In the genomic region with DNA sequence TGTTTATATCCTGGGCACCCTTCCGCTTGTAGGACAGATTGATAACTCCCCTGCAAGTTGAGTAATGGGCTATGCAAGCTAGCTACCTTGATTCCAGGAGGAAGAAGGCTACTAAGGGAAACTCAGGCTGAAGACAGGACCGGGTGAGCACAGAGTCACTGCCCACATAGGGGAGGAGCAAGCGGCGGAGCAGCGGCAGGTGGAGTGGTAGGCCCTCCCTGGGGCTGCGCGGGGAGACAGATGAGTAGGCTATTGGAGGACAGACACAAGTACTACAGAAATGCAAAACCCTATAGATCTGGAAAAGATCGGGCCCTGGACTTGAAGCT, we compare ENCODE assay signal across 8 mouse cellular contexts. TPM values are rescaled to one million over a fixed set of nuclear protein-coding genes. Genes with fewer than 3 reads are reported as not detected.
A peak's percentile ranks its signal among the peaks of the same experiment; 100 is the strongest.
DNase-seq lines count a peak whose midpoint lies in the region; ATAC-seq and TF ChIP-seq lines count a peak whose summit lies in the region.

No protein-coding gene starts in this region.

- DNase-seq in cerebellum, adult 18-20 months: no peak
- no peak for DNase-seq in Patski (ENCODE audit: low read depth, low spot score)
- peak; percentile 57 for DNase-seq in lung, postnatal 0 days (ENCODE audit: low spot score)
- peak; percentile 19 to 42 for DNase-seq in spleen, adult 2 months (ENCODE audit: low read depth in 1 of 2, low spot score in 2 of 2)
- no peak for DNase-seq in frontal cortex, postnatal 10 days (ENCODE audit: low spot score in 2 of 2)

- peak overlapping the region; percentile 41 for H3K4me3 ChIP-seq in forebrain, embryonic 13.5 days
- H3K4me3 ChIP-seq in kidney, embryonic 14.5 days (ENCODE audit: low read length): peak overlapping the region; percentile 41
- H3K4me3 ChIP-seq in lung, postnatal 0 days (ENCODE audit: low read depth, low read length): peak overlapping the region; percentile 45
- H3K4me3 ChIP-seq in spleen, adult 2 months (ENCODE audit: extremely low read depth, insufficient read depth, insufficient read length): peak overlapping the region; percentile 72

- H3K9me3 ChIP-seq in forebrain, embryonic 13.5 days (replicated peaks): no peaks in the 10 kb centered on the region
- no peaks in the 10 kb centered on the region for H3K9me3 ChIP-seq in kidney, embryonic 14.5 days (ENCODE audit: control insufficient read depth, low read length)
- H3K9me3 ChIP-seq in lung, postnatal 0 days (ENCODE audit: low read length): no peaks in the 10 kb centered on the region

- TF ChIP-seq POLR2A in spleen, adult 2 months (IDR thresholded peaks at IDR 0.05; ENCODE audit: low read depth, low read length): no peak

- peak; percentile 10; the same call in 1 of the 2 replicates for ATAC-seq in cerebellum, adult (ENCODE audit: insufficient number of reproducible peaks, low FRiP score, low TSS enrichment)
- ATAC-seq in Patski: peak; percentile 44
- peak; percentile 70 for ATAC-seq in forebrain, embryonic 13.5 days
- peak; percentile 87 for ATAC-seq in kidney, embryonic 14.5 days (ENCODE audit: low FRiP score, low TSS enrichment)
- peak; percentile 89 for ATAC-seq in lung, postnatal 0 days

- no peak for TF ChIP-seq EP300 in lung, postnatal 0 days (IDR thresholded peaks at IDR 0.05)

- H3K27me3 ChIP-seq in Patski: peaks cover 3% of the 10 kb centered on the region
- H3K27me3 ChIP-seq in forebrain, embryonic 13.5 days: peaks cover 7% of the 10 kb centered on the region; the same call in 1 of the 2 replicates
- no peaks in the 10 kb centered on the region for H3K27me3 ChIP-seq in kidney, embryonic 14.5 days (ENCODE audit: control insufficient read depth, insufficient read depth, low read length)
- H3K27me3 ChIP-seq in lung, postnatal 0 days (replicated peaks; ENCODE audit: insufficient read depth, low read length): no peaks in the 10 kb centered on the region
- H3K27me3 ChIP-seq in spleen, adult 2 months (ENCODE audit: control insufficient read depth, insufficient read depth, low read length): no peaks in the 10 kb centered on the region

- POLR2A ChIA-PET in Patski (lab: Charles Lee): no interaction called here

- no peaks in the 10 kb centered on the region for H3K36me3 ChIP-seq in forebrain, embryonic 13.5 days (ENCODE audit: poor library complexity, severe bottlenecking)
- H3K36me3 ChIP-seq in kidney, embryonic 14.5 days (ENCODE audit: control insufficient read depth, insufficient read depth, low read length): no peaks in the 10 kb centered on the region
- H3K36me3 ChIP-seq in lung, postnatal 0 days (ENCODE audit: insufficient read depth, low read length): no peaks in the 10 kb centered on the region
- no peaks in the 10 kb centered on the region for H3K36me3 ChIP-seq in spleen, adult 2 months (ENCODE audit: control insufficient read depth, insufficient read depth, low read length)

- CTCF ChIA-PET in Patski (lab: Charles Lee): no interaction called here

- H3K4me2 ChIP-seq in forebrain, embryonic 13.5 days: peak overlapping the region; percentile 80
- H3K4me2 ChIP-seq in kidney, embryonic 14.5 days (replicated peaks; ENCODE audit: low read depth, low read length): peak overlapping the region; percentile 74
- peak overlapping the region; percentile 70 for H3K4me2 ChIP-seq in lung, postnatal 0 days (replicated peaks; ENCODE audit: low read depth, low read length)

- TF ChIP-seq CTCF in Patski (IDR thresholded peaks at IDR 0.05): no peak
- TF ChIP-seq CTCF in lung, postnatal 0 days (IDR thresholded peaks at IDR 0.05): no peak
- TF ChIP-seq CTCF in spleen, adult 2 months (IDR thresholded peaks at IDR 0.05; ENCODE audit: extremely low read depth, insufficient read depth, insufficient read length, insufficient replicate concordance): no peak

- H3K27ac ChIP-seq in forebrain, embryonic 13.5 days: no peak overlapping the region
- no peak overlapping the region for H3K27ac ChIP-seq in kidney, embryonic 14.5 days (ENCODE audit: low read depth, low read length)
- no peak overlapping the region for H3K27ac ChIP-seq in lung, postnatal 0 days (ENCODE audit: low read length)
- peak overlapping the region; percentile 92 for H3K27ac ChIP-seq in spleen, adult 2 months (ENCODE audit: insufficient read depth, low read length)

- WGBS in forebrain, embryonic 13.5 days: 8% methylated on average over 8 of the region's 8 CpGs
- 5% methylated on average over 8 of the region's 8 CpGs for WGBS in kidney, embryonic 14.5 days
- WGBS in lung, postnatal 0 days: 4% methylated on average over 8 of the region's 8 CpGs
- 9% methylated on average over 8 of the region's 8 CpGs for WGBS in spleen, adult 2 months

- peak overlapping the region; percentile 58 for H3K9ac ChIP-seq in forebrain, embryonic 13.5 days
- peak overlapping the region; percentile 48; the same call in 1 of the 2 replicates for H3K9ac ChIP-seq in kidney, embryonic 14.5 days (ENCODE audit: low read depth, low read length)
- no peak overlapping the region for H3K9ac ChIP-seq in lung, postnatal 0 days (replicated peaks; ENCODE audit: low read depth)

- in situ Hi-C loops in Patski (cut with MboI; ENCODE audit: low pct_unique_long_range_greater_than_20kb): no loop called here

- H3K4me1 ChIP-seq in forebrain, embryonic 13.5 days: peaks cover 9% of the 10 kb centered on the region; the same call in 1 of the 2 replicates
- no peaks in the 10 kb centered on the region for H3K4me1 ChIP-seq in kidney, embryonic 14.5 days (ENCODE audit: control insufficient read depth, insufficient read depth, low read length)
- H3K4me1 ChIP-seq in lung, postnatal 0 days (ENCODE audit: insufficient read depth, low read depth, low read length): no peaks in the 10 kb centered on the region; the same call in 1 of the 2 replicates
- H3K4me1 ChIP-seq in spleen, adult 2 months (ENCODE audit: control insufficient read depth, insufficient read depth, insufficient read length): no peaks in the 10 kb centered on the region

RNA-seq across cellular contexts. Expression of a gene that starts 10.7 kb away (rescaled TPM):
- 14.6 TPM for polyA plus RNA-seq in Patski (2021)
- polyA plus RNA-seq in forebrain, embryonic 13.5 days (2015; fragmentation: Nextera tagmentation; extraction: Ambion mirVana): 50.9 and 51.2 TPM in 2 replicates
- 41.7 and 54.0 TPM in 2 replicates for polyA plus RNA-seq in kidney, embryonic 14.5 days (2014; fragmentation: Nextera tagmentation; extraction: Ambion mirVana)
- 21.7 and 25.0 TPM in 2 replicates for polyA plus RNA-seq in lung, postnatal 0 days (2015; fragmentation: Nextera tagmentation; extraction: Ambion mirVana)
- polyA plus RNA-seq in spleen, adult 2 months (2012; rRNA removed): 3.5 TPM in 2 replicates

RNA-seq across cellular contexts. Expression of a gene that starts 24.8 kb away (rescaled TPM):
- 0.32 TPM for polyA plus RNA-seq in Patski (2021)
- polyA plus RNA-seq in forebrain, embryonic 13.5 days (2015; fragmentation: Nextera tagmentation; extraction: Ambion mirVana): 0.20 TPM in 1 of 2 replicates, not detected in the other
- polyA plus RNA-seq in kidney, embryonic 14.5 days (2014; fragmentation: Nextera tagmentation; extraction: Ambion mirVana): 0.23 and 0.28 TPM in 2 replicates
- polyA plus RNA-seq in lung, postnatal 0 days (2015; fragmentation: Nextera tagmentation; extraction: Ambion mirVana): 0.08 and 0.10 TPM in 2 replicates
- not detected in 2 replicates for polyA plus RNA-seq in spleen, adult 2 months (2012; rRNA removed)

RNA-seq across cellular contexts. Expression of a gene that starts 32.4 kb away (rescaled TPM):
- not detected for polyA plus RNA-seq in Patski (2021)
- polyA plus RNA-seq in forebrain, embryonic 13.5 days (2015; fragmentation: Nextera tagmentation; extraction: Ambion mirVana): not detected in 2 replicates
- not detected in 2 replicates for polyA plus RNA-seq in kidney, embryonic 14.5 days (2014; fragmentation: Nextera tagmentation; extraction: Ambion mirVana)
- polyA plus RNA-seq in lung, postnatal 0 days (2015; fragmentation: Nextera tagmentation; extraction: Ambion mirVana): not detected in 2 replicates
- not detected in 2 replicates for polyA plus RNA-seq in spleen, adult 2 months (2012; rRNA removed)

Comparison
In these comparisons a context has a peak if more than half of its experiments do, and no peak if none do; other contexts are left out.
1. ATAC-seq: peak in every context shown above with its lines; median percentile 89 in lung, postnatal 0 days; 87 in kidney, embryonic 14.5 days; 70 in forebrain, embryonic 13.5 days; 44 in Patski; 10 in cerebellum, adult.
2. DNase-seq: peak in lung, postnatal 0 days (single experiment) and spleen, adult 2 months (2 of 2); none in cerebellum, adult 18-20 months (0 of 2), Patski (single experiment) and frontal cortex, postnatal 10 days (0 of 2).
3. Peak in every context shown above with its lines, with median percentiles within 50 percentile points of each other: H3K4me2 ChIP-seq and H3K4me3 ChIP-seq.